Mouse (Mus musculus) gastrocnemius, adult 2 months (tissue): ENCODE data around the gene Pabpc4. TPM values are rescaled to one million over a fixed set of nuclear protein-coding genes. Genes with fewer than 3 reads are reported as not detected.
A peak's percentile ranks its signal among the peaks of the same experiment; 100 is the strongest.
"Not testable (repeated sequence)": the region's sequence is repeated elsewhere in the genome, so short reads cannot be mapped to it uniquely, and the experiment has no call there.

ENCODE experiments used
- DNase-seq: peaks from one replicate; pipeline ENCODE4 v3.0.0; 2022
- H3K27ac ChIP-seq: fragments of 200-600 bp; 2 replicates; pipeline ENCODE4 v1.8.1; 2022; ENCODE audit warnings: mild to moderate bottlenecking
- H3K4me3 ChIP-seq: fragments of 200-600 bp; 2 replicates; pipeline ENCODE4 v1.8.1; 2022; ENCODE audit warnings: mild to moderate bottlenecking, moderate library complexity
- CTCF ChIP-seq: fragments of 200-600 bp; IDR thresholded peaks from 2 replicates; pipeline ENCODE4 v1.8.1; 2022; ENCODE audit warnings: antibody characterized with exemption, mild to moderate bottlenecking, moderate library complexity
- intact Hi-C: fragments of 180-260 bp; cut with DNase I; formaldehyde crosslinking; loops from one replicate; pipeline ENCODE4 v1.15.1; 2025
- total RNA-seq, 2 experiments: library from RNA; stranded (reverse); gene quantifications; 2 replicates each; pipeline ENCODE4 v1.2.3; 2021

Gene Pabpc4
- total RNA-seq, 2 experiments from 2014 or later, result 325 to 341 TPM

DNA sequence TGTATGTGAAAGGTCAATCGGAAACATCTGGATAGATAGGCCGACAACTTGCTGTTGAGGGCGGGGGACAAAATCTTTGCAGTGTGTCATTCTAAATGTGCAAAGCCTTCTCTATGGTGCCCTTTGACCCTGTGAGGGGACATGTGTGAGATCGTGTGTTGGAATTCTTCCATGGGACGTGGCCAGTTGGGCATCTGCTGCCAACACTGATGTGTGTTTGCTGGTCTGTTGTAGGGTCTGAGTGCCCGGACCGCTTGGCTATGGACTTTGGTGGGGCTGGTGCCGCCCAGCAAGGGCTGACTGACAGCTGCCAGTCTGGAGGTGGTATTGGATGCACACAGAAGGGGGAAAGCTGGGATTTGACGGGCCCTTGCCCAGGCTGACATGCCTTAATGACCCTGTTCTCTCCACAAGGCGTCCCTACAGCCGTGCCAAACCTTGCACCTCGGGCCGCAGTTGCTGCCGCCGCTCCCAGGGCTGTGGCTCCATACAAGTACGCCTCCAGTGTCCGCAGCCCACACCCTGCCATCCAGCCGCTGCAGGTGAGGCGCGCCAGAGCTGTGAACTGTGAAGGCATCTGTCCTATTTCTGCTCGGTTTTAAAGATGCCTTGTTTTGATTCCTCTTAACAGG lies 33.5 kb downstream of the Pabpc4 start:
- Histone ChIP-seq H3K27ac (peak overlapping the region; percentile 80), H3K4me3 (peak overlapping the region; percentile 29)
- peak; percentile 70 for DNase-seq
- intact Hi-C loops, result no loop called here
- no peak for TF ChIP-seq CTCF

DNA sequence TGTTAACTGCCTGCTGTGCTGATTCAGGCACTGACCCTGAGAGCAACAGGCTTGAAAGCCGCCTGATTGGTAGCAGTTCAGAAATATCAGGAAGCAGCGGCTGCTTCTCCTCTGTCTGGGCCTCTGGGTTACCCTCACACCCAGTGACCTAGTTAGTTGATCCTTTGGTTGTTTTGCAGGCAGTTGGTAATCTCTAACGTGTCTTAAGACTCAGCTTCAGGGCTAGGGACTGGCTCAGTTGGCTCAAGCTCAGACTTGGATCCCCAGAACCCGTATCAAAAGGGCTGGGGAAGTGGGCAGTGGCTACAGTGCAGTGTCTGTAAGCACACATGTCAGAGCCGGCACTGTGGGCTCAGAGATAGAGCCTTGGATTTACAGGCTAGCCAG lies 34.0 kb downstream of the Pabpc4 start:
- intact Hi-C loops, result no loop called here
- Histone ChIP-seq H3K27ac (peak overlapping the region; percentile 80), H3K4me3 (no peak overlapping the region; the same call in 1 of the 2 replicates)
- no peak for TF ChIP-seq CTCF
- DNase-seq, result no peak

DNA sequence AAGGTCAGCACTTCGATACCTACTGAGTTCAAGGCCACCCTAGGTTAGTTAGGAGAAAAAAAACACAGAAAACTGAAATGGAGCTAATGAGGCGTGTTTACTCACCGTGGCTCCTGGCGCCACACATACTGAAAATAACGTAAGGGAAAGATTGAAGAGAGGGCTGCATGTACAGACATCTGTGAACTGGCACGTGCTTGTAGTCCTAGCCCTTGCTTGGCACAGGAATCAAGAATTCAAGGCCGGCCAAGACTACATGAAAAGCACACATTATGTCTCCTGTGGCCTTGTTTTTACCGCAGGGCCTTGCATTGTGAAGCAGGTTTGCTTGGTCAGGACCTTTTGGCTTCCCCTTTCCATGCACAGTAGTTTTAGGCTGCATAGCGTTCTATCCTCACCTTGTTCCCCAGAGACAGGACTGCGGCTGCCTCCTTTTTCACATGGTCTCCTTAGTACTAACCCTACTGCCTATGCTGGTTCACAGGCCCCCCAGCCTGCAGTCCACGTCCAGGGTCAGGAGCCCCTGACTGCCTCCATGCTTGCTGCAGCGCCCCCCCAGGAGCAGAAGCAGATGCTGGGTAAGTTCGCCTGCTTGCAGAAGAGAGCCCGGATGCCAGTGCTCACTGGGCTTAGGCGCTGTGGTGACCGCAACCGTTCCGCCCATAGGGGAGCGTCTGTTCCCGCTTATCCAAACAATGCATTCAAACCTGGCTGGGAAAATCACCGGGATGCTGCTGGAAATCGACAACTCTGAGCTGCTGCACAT lies 35.2 kb downstream of the Pabpc4 start:
- peak overlapping the region; percentile 80; the same call in 1 of the 2 replicates for H3K27ac ChIP-seq
- no peak for TF ChIP-seq CTCF
- H3K4me3 ChIP-seq, result no peak overlapping the region
- intact Hi-C loops, result no loop called here
- DNase-seq, result peak; percentile 16

DNA sequence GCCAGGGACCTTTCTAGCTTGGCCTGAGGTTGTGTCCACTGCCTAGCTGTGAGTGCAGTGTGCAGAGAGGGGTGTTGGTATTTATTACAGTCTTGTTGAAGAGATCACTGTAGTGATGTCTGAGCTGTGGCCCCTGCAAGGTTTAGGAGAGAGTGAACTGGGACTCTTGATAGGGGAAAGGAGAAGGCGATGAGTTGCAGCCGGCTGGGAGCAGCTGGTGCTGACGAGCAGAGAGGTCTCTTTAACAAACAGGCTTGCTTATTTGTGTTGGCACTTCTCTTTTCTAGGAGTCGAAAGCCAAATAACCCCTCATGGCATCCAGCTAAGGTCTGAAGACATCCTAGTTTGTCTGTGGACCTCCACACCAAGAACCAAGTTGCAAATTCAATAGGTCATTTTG lies 36.1 kb downstream of the Pabpc4 start:
- no peak overlapping the region for H3K4me3 ChIP-seq
- no peak for DNase-seq
- no peak overlapping the region for H3K27ac ChIP-seq
- TF ChIP-seq CTCF, result no peak
- intact Hi-C loops, result no loop called here

DNA sequence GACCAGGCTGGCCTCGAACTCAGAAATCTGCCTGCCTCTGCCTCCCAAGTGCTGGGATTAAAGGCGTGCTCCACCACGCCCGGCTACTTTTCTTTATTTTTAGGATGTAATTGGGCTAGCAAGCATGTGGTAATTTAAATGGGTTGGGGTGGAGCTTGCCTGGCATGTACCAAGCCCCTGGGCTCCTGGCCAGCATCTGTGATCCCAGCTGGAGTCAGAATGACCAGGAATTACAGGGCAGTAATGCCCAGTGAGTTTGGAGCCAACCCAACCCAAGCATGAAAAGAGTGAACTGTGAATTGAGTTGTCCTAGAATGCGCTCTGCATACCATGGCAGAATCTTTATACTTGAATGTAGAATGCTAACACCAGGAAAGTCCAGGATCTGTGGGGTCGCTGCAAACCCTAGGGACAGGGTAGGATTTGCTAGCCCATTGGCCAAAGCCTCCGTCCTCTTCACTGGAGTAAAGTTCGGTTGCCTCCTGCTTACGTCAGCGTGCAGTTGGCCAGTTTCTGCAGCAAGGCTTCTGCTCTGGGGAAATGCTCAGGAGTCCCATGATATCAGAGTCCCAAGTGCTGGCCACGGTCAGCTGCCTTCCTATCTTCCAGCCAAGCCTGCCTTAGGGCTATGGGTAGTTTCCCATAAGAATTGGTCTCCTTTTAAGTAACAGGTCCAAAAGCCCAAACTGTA lies 37.0 kb downstream of the Pabpc4 start:
- TF ChIP-seq CTCF, result no peak
- H3K27ac ChIP-seq, result peak overlapping the region; percentile 49; the same call in 1 of the 2 replicates
- intact Hi-C loops, result no loop called here
- no peak overlapping the region for H3K4me3 ChIP-seq
- peak; percentile 71 for DNase-seq

DNA sequence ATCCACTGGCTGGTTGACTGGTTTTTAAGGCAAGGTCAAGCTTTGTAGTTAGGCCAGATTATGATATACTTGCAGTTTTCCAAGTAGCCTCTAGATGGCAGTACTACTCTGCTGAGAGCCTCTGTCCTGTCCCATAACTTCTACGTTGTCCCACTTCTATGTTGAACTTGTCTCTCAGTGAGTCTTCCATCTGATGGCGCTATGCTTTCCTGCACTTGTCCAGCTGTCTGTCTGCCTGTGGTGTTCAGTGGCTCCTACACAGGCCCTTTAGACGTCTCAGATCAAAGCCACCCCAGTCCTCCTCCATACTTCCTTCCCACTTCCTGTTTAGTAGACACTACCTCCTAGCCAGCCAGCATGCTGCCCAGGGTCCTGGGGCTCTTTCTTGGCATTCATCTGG lies 43.6 kb downstream of the Pabpc4 start:
- DNase-seq, result no peak
- Histone ChIP-seq H3K27ac (peak overlapping the region; percentile 53), H3K4me3 (no peak overlapping the region)
- TF ChIP-seq CTCF, result peak; percentile 88
- intact Hi-C loops, result loop anchor here (1.0 to 5.0 kb wide), 3 partner anchors 42 to 224 kb away; no protein-coding TSS in a partner anchor

DNA sequence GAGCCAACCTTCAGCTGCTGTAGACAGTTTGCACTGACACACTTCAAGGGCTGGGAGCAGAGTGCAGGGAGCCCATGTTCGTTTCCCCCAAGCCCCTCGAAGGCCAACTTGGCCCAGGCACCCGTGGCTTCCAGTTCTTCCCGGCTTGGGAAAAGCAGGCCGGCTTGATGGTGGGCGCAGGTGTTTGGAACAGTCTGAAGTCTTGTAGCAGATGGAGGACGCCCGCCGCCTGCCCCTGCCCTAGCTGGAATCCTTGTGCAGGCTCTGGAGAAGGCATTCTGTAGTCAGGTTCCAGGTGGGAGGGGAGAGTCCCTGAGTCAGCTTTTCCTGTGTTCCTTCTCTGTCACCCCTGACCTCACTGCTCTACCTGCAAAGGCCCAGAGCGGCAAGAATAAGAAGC lies 44.8 kb downstream of the Pabpc4 start:
- DNase-seq, result no peak
- intact Hi-C loops, result loop anchor here (1.0 to 5.0 kb wide), 3 partner anchors 40 to 222 kb away; no protein-coding TSS in a partner anchor
- H3K4me3 ChIP-seq, result no peak overlapping the region
- TF ChIP-seq CTCF, result no peak
- H3K27ac ChIP-seq, result peak overlapping the region; percentile 77; the same call in 1 of the 2 replicates

DNA sequence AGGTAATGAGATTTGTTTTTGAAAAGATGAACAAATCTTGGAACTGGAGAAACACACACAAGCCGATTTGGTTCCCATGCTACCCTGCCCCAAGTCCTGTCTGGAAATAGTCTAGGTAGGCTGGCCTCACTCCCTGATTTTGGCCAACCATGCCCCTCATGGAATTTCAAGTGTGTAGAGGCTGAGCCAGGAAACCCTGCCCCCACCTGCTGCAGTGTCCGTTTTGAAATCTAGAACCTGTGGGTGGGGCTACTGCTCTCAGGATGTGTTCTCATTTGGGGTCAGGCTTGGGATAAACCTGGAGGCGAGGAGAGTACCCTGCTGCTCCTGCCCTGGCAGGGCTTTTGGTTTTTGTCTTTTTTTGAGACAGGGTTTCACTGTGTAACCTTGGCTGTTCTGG lies 46.1 kb downstream of the Pabpc4 start:
- TF ChIP-seq CTCF, result no peak
- peak; percentile 74 for DNase-seq
- intact Hi-C loops, result loop anchor here (5.0 kb wide), 2 partner anchors 39 to 84 kb away; no protein-coding TSS in a partner anchor
- Histone ChIP-seq H3K27ac (peak overlapping the region; percentile 77), H3K4me3 (no peak overlapping the region)

DNA sequence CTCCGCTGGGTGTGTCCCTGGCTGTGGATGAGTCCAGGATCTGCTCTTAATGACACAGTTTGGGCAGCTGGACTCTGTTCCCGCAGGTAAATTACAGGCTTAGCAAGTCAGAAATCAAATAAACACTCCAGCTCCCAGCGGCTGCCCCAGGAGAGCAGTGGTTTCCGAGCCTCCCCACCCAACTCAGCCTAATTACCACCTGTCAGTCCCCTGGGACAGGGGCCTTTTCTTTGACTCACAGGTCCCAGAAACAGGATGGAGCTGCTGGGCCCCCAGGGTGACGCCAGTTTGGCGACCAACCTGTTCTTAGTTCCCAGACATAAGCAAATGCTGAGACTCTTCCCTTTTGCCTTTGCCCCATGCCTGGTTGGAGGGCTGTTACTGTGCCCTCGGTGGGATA lies 49.7 kb downstream of the Pabpc4 start:
- TF ChIP-seq CTCF, result no peak
- no peak for DNase-seq
- intact Hi-C loops, result no loop called here
- H3K27ac ChIP-seq, result no peak overlapping the region
- no peak overlapping the region for H3K4me3 ChIP-seq

DNA sequence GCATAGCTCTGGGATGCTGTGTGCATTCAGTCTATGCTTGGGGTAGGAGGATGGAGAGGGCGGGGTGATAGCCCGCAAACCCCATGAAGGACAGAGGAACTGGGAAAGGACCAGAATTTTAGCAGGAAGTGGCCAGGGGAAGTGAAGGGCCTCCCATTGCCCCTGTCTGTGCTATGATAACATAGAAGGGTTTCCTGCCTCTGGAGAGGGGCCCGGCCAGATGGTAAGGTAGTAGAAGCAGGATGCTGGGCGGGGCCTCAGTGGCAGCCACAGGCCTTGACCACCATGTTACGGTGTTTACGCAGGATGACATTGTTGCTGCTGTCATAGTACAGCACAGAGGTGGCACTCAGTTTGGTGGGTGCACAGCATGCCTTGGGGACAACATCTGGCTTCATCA lies 50.9 kb downstream of the Pabpc4 start:
- DNase-seq, result no peak
- H3K4me3 ChIP-seq, result no peak overlapping the region
- intact Hi-C loops, result no loop called here
- H3K27ac ChIP-seq, result no peak overlapping the region
- no peak for TF ChIP-seq CTCF

DNA sequence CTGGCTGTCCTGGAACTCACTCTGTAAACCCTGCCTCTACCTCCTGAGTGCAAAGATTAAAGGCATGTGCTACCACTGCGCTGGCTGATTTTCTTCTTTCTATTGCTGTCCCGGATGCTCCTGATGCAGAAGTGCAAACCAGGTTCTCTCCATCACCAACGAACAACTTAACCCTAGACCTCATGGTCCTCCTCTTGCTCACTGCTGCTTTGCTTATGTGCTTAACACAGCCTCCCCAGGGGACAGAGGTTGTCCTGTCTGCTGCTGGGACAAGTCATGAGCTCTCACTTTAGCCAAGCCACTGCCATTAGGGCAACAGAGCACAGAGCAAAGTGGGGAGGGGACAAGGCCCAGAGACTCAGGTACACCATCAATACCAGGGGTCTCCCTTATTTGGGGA lies 52.3 kb downstream of the Pabpc4 start:
- intact Hi-C loops, result no loop called here
- Histone ChIP-seq H3K27ac (no peak overlapping the region), H3K4me3 (no peak overlapping the region)
- no peak for TF ChIP-seq CTCF
- no peak for DNase-seq

DNA sequence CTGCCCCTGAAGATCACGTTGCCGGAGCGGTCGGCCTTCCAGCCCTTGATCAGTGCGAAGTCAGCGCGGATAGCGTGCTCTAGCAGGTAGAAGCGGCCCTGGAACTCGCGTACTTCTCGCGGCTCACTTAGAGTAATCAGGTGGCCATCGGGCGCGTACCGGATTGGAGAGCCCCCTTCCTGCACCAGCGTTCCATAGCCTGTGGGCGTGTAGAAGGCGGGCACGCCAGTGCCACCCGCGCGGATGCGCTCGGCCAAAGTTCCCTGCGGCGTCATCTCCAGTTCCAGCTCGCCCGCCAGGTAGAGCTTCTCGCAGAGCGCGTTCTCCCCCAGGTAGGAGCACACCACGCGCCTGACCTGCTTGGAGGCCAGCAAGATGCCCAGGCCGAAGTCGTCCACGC lies 60.8 kb downstream of the Pabpc4 start:
- intact Hi-C loops, H3K27ac ChIP-seq, DNase-seq: not testable (repeated sequence)
- H3K4me3 ChIP-seq, result peak overlapping the region; percentile 46

DNA sequence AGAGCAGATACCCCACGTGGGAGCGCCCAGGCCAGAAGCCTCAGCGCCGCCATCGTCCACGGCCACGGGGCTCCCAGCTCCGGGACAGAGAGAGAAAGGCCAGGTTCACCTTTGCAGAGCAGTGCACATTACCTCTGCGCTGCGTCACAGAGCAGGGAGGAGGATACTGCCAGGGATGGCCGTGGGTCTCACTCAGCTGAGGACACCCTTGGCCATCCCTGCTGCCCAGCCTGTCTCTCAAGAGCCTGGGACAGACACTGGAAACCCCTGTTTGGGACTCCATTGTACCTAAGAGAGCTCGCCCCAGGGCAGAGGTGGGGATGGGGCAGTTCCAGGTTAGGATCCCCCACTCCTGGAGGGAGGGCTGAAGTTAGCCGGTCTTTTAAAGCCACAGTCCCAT lies 61.4 kb downstream of the Pabpc4 start, which contains the start of gene Oxct2a:
Gene Oxct2a (minus strand): TSS at position 101 of the 400 bp plus-strand sequence.
- H3K27ac ChIP-seq, result no peak within 1 kb of the TSS
- H3K4me3 ChIP-seq, result peak within 1 kb of the TSS; percentile 46
- no peak for TF ChIP-seq CTCF
- DNase-seq, result no peak
- intact Hi-C loops, result no loop called here
